Mouse (Mus musculus) limb, embryonic 14.5 days (tissue): ENCODE results near the gene Brms1l. TPM values are rescaled to one million over a fixed set of nuclear protein-coding genes. Genes with fewer than 3 reads are reported as not detected.
"Not testable (repeated sequence)": the region's sequence is repeated elsewhere in the genome, so short reads cannot be mapped to it uniquely, and the experiment has no call there.

Experiments used
- ATAC-seq: fragments of 200-750 bp; cut with Nextera tagmentation; 2 replicates; pipeline ENCODE4 v1.8.0; 2017; ENCODE audit warnings: low read depth, moderate number of reproducible peaks, moderate TSS enrichment; ENCODE audit not compliant: low FRiP score
- DNase-seq: peaks from one replicate; pipeline ENCODE4 v3.0.0-alpha.2; 2015; ENCODE audit warnings: low spot score
- H3K27ac ChIP-seq: fragments of 300-500 bp; sonication (generic); replicated peaks from 2 replicates; pipeline ENCODE4 v1.5.1; 2014; ENCODE audit warnings: low read depth, mild to moderate bottlenecking, low read length, moderate library complexity, mixed read lengths
- H3K27me3 ChIP-seq: fragments of 300-500 bp; sonication (generic); 2 replicates; pipeline ENCODE4 v1.6.1; 2014; ENCODE audit warnings: low read length, mixed read lengths; ENCODE audit not compliant: control insufficient read depth, insufficient read depth
- H3K36me3 ChIP-seq: fragments of 300-500 bp; sonication (generic); 2 replicates; pipeline ENCODE4 v1.6.1; 2014; ENCODE audit warnings: mild to moderate bottlenecking, low read length, moderate library complexity, mixed read lengths; ENCODE audit not compliant: control insufficient read depth, insufficient read depth
- H3K4me1 ChIP-seq: fragments of 300-500 bp; sonication (generic); 2 replicates; pipeline ENCODE4 v1.6.1; 2014; ENCODE audit warnings: antibody characterized with exemption, low read length, mixed read lengths; ENCODE audit not compliant: control insufficient read depth, insufficient read depth
- H3K4me2 ChIP-seq: fragments of 300-500 bp; sonication (generic); replicated peaks from 2 replicates; pipeline ENCODE4 v1.6.1; 2014; ENCODE audit warnings: low read depth, mild to moderate bottlenecking, low read length, moderate library complexity; ENCODE audit not compliant: severe bottlenecking
- H3K4me3 ChIP-seq: fragments of 300-500 bp; sonication (generic); replicated peaks from 2 replicates; pipeline ENCODE4 v1.5.1; 2014; ENCODE audit warnings: low read length
- H3K9ac ChIP-seq: fragments of 300-500 bp; sonication (generic); 2 replicates; pipeline ENCODE4 v1.6.1; 2014; ENCODE audit warnings: mild to moderate bottlenecking, low read depth, low read length, moderate library complexity; ENCODE audit not compliant: severe bottlenecking
- H3K9me3 ChIP-seq: fragments of 300-500 bp; sonication (generic); 2 replicates; pipeline ENCODE4 v1.6.1; 2016; ENCODE audit warnings: low read length; ENCODE audit not compliant: control insufficient read depth
- POLR2A ChIP-seq: fragments of 200-500 bp; IDR thresholded peaks from 2 replicates; pipeline ENCODE4 v1.8.0; 2012; ENCODE audit warnings: inconsistent platforms, mild to moderate bottlenecking, moderate library complexity, borderline replicate concordance; ENCODE audit not compliant: insufficient read depth, insufficient read length; ENCODE audit errors: extremely low read depth
- WGBS: fragments of 180-500 bp; shearing (Covaris S2); extraction: QIAGEN DNeasy Blood & Tissue Kit; methylation state at CpG from one replicate; pipeline ENCODE4 v1.1.7; 2014; 5-methylcytosine and 5-hydroxymethylcytosine counted together
- polyA plus RNA-seq, 2 experiments: library from polyadenylated mRNA; depleted of rRNA in 1 of 2; stranded (reverse) in 1 of 2; unstranded in 1 of 2; fragments of >200 nt; fragmentation: Nextera tagmentation in 1 of 2; extraction: Ambion mirVana in 1 of 2; gene quantifications; 2 replicates each; pipeline versions ENCODE4 v1.2.1 to v1.2.3; 2012 to 2014

Gene Brms1l
- polyA plus RNA-seq (2012; rRNA removed) (49.6 and 81.1 TPM in 2 replicates), polyA plus RNA-seq (2014; fragmentation: Nextera tagmentation; extraction: Ambion mirVana) (33.9 and 35.9 TPM in 2 replicates)

GRCm38 (mm10) chr12:55836199-55836951 lies at the start of gene Brms1l:
Gene Brms1l, plus strand, starts transcription at chr12:55836324.
- Histone ChIP-seq H3K4me1 (peaks cover 8% of the 10 kb centered on the region), H3K9ac (peak within 1 kb of the TSS; percentile 80), H3K27ac (peak within 1 kb of the TSS; percentile 92), H3K9me3 (no peaks in the 10 kb centered on the region), H3K36me3 (peaks cover 8% of the 10 kb centered on the region; the same call in 1 of the 2 replicates), H3K4me2 (peak within 1 kb of the TSS; percentile 77), H3K27me3 (no peaks in the 10 kb centered on the region), H3K4me3 (peak within 1 kb of the TSS; percentile 85)
- TF ChIP-seq POLR2A: peak; percentile 50; the same call in 1 of the 2 replicates
- WGBS: under 1% methylated on average over 62 of the region's 77 CpGs
- peak; percentile 100 for ATAC-seq
- DNase-seq: peak; percentile 99

DNA sequence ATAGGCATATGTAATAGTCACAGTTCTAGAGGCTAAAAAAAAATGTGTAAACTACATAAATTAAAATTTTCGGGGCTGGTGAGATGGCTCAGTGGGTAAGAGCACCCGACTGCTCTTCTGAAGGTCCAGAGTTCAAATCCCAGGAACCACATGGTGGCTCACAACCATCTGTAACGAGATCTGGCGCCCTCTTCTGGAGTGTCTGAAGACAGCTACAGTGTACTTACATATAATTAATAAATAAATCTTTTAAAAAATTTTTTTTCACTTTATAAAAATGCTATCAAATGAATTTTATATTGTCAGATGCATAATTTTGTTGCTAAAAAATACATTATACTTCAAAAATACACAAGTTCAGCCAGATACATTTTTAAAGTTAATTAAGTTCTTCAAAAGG lies 41.6 kb upstream of the Brms1l start:
- not testable (repeated sequence) for H3K4me1 ChIP-seq, H3K36me3 ChIP-seq, H3K4me3 ChIP-seq, ATAC-seq, H3K9me3 ChIP-seq, H3K9ac ChIP-seq, H3K4me2 ChIP-seq, H3K27me3 ChIP-seq, DNase-seq, H3K27ac ChIP-seq
- 82% methylated on average over 4 of the region's 4 CpGs for WGBS

GRCm38 (mm10) chr12:55797103-55797502 lies 39.0 kb upstream of the Brms1l start:
- H3K9me3 ChIP-seq: no peaks in the 10 kb centered on the region
- H3K4me1 ChIP-seq: no peaks in the 10 kb centered on the region
- 0 out of 2 replicates have a peak, but pooled peaks cover 2% of the 10 kb centered on the region for H3K36me3 ChIP-seq
- no peak for DNase-seq
- H3K4me2 ChIP-seq: no peak overlapping the region
- no peak for TF ChIP-seq POLR2A
- no peak overlapping the region for H3K4me3 ChIP-seq
- no peak for ATAC-seq
- no peak overlapping the region for H3K9ac ChIP-seq
- H3K27me3 ChIP-seq: no peaks in the 10 kb centered on the region
- 82% methylated on average over 3 of the region's 3 CpGs for WGBS
- no peak overlapping the region for H3K27ac ChIP-seq

DNA sequence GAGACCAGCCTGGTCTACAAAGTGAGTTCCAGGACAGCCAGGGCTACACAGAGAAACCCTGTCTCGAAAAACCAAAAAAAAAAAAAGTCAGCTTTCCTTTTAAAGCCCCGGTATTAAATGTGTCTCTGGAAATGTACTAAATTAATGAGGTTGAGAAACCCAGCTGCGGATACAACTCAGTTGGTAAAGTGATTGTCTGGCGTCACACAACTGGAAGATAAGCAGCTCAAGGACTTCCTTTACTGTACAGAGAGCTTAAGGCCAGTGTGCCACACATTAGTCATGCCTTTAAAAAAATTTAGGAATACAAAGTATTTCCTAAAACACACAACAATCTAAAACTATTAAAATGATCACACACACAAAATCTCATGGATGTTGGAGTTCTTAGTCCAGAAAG lies 37.4 kb upstream of the Brms1l start:
- H3K4me2 ChIP-seq: no peak overlapping the region
- H3K27me3 ChIP-seq: no peaks in the 10 kb centered on the region
- no peak for ATAC-seq
- WGBS: 87% methylated on average over 4 of the region's 4 CpGs
- TF ChIP-seq POLR2A: no peak
- H3K9me3 ChIP-seq: no peaks in the 10 kb centered on the region
- no peaks in the 10 kb centered on the region for H3K4me1 ChIP-seq
- H3K27ac ChIP-seq: no peak overlapping the region
- DNase-seq: no peak
- H3K36me3 ChIP-seq: 0 out of 2 replicates have a peak, but pooled peaks cover 2% of the 10 kb centered on the region
- H3K4me3 ChIP-seq: no peak overlapping the region
- H3K9ac ChIP-seq: no peak overlapping the region

GRCm38 (mm10) chr12:55800144-55800543 lies 36.0 kb upstream of the Brms1l start:
- H3K27me3 ChIP-seq: no peaks in the 10 kb centered on the region
- H3K9ac ChIP-seq: no peak overlapping the region
- no peak overlapping the region for H3K4me3 ChIP-seq
- 88% methylated on average over 5 of the region's 5 CpGs for WGBS
- H3K4me2 ChIP-seq: no peak overlapping the region
- DNase-seq (no peak), ATAC-seq (no peak)
- H3K9me3 ChIP-seq: no peaks in the 10 kb centered on the region
- TF ChIP-seq POLR2A: no peak
- no peaks in the 10 kb centered on the region for H3K36me3 ChIP-seq
- H3K4me1 ChIP-seq: no peaks in the 10 kb centered on the region
- H3K27ac ChIP-seq: no peak overlapping the region

DNA sequence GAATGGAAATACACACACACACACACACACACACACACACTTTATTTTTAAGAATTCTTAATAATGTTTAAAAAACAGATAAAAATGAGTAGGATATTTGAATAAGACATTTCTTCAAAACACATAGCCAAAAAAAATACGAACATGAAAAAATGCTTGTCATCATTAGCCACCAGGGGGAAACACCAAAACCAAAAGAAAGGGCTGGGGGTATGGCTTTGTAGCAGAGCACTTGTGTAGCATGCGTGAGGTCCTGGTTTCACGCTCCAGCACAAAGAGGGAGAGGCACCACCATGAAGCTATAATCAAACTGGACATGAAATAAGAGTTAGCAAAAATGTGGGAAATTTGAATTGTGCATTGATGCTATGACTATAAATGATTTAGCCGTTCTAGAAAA lies 35.0 kb upstream of the Brms1l start:
- H3K4me3 ChIP-seq: no peak overlapping the region
- ATAC-seq: no peak
- no peak overlapping the region for H3K27ac ChIP-seq
- no peaks in the 10 kb centered on the region for H3K36me3 ChIP-seq
- no peak for DNase-seq
- no peaks in the 10 kb centered on the region for H3K27me3 ChIP-seq
- H3K9ac ChIP-seq: no peak overlapping the region
- 89% methylated on average over 4 of the region's 4 CpGs for WGBS
- H3K4me1 ChIP-seq: no peaks in the 10 kb centered on the region
- H3K9me3 ChIP-seq: no peaks in the 10 kb centered on the region
- H3K4me2 ChIP-seq: no peak overlapping the region
- no peak for TF ChIP-seq POLR2A
